Mouse (Mus musculus) heart, postnatal 36 days (tissue): Measurements from ENCODE around the gene Gjd2. TPM values are rescaled to one million over a fixed set of nuclear protein-coding genes. Genes with fewer than 3 reads are reported as not detected.

Experiments
- DNase-seq, 2 experiments: peaks; one replicate each; pipeline ENCODE4 v3.0.0; 2021 to 2022
- intact Hi-C: fragments of 180-260 bp; cut with DNase I; formaldehyde crosslinking; loops from one replicate; pipeline ENCODE4 v1.15.1; 2025
- total RNA-seq, 2 experiments: library from RNA; stranded (reverse); gene quantifications; 2 replicates each; pipeline ENCODE4 v1.2.3; 2021

Gjd2 gene
- total RNA-seq, 2 experiments from 2014 or later: not detected

GRCm38 (mm10) chr2:114014839-114015238 lies 1.4 kb upstream of the Gjd2 start:
- DNase-seq: no peak
- intact Hi-C loops: no loop called here

GRCm38 (mm10) chr2:114013846-114014245 lies 427 bp upstream of the Gjd2 start:
- intact Hi-C loops: no loop called here
- no peak for DNase-seq

GRCm38 (mm10) chr2:114012749-114013211 lies 639 bp downstream of the Gjd2 start:
- no peak for DNase-seq
- intact Hi-C loops: no loop called here

- DNase-seq: peak; percentile 16 to 33
- intact Hi-C loops: no loop called here
Observed at GRCm38 (mm10) chr2:114011838-114012237, 1.6 kb downstream of the Gjd2 start.

- intact Hi-C loops: no loop called here
Observed at GRCm38 (mm10) chr2:114008321-114008720, 5.1 kb downstream of the Gjd2 start.

GRCm38 (mm10) chr2:113997484-113997883 lies 15.9 kb downstream of the Gjd2 start:
- intact Hi-C loops: no loop called here
- DNase-seq: no peak

More at GRCm38 (mm10) chr2:114008321-114008720, 5.1 kb downstream of the Gjd2 start:
- DNase-seq: no peak

GRCm38 (mm10) chr2:113996930-113997329 lies 16.5 kb downstream of the Gjd2 start:
- no peak for DNase-seq
- intact Hi-C loops: no loop called here

GRCm38 (mm10) chr2:113984890-113985289 lies 28.5 kb downstream of the Gjd2 start:
- intact Hi-C loops: no loop called here
- no peak for DNase-seq

- intact Hi-C loops: loop anchor here (2.0 kb wide), 1 partner anchor 74 kb away; no protein-coding TSS in a partner anchor
- DNase-seq: peak; percentile 48 to 51
Observed at GRCm38 (mm10) chr2:113980664-113981063, 32.8 kb downstream of the Gjd2 start.

- intact Hi-C loops: no loop called here
- DNase-seq: peak in 1 of 2 experiments; percentile 19
Observed at GRCm38 (mm10) chr2:113978151-113978771, 35.2 kb downstream of the Gjd2 start.

- DNase-seq: peak; percentile 40 to 55
- intact Hi-C loops: no loop called here
Observed at GRCm38 (mm10) chr2:113973950-113974349, 39.5 kb downstream of the Gjd2 start.

GRCm38 (mm10) chr2:113966421-113966820 lies 47.0 kb downstream of the Gjd2 start:
- DNase-seq: no peak
- intact Hi-C loops: loop anchor here (1.0 to 2.0 kb wide), 2 partner anchors 76 to 179 kb away; no protein-coding TSS in a partner anchor

Other genes starting within 250 kb of the Gjd2 start
- gene Scg5, start 184.5 kb downstream of the Gjd2 start, total RNA-seq: not detected
- 1 to 10 TPM; 2.0 to 2.5 TPM for gene Arhgap11a, start 165.0 kb downstream of the Gjd2 start, total RNA-seq
- over 10,000 TPM; 11,974 to 14,041 TPM for gene Actc1, start 39.9 kb upstream of the Gjd2 start, total RNA-seq
- 10 to 100 TPM; 18.1 to 19.3 TPM for gene Aqr, start 173.4 kb upstream of the Gjd2 start, total RNA-seq
- gene Zfp770, start 187.8 kb upstream of the Gjd2 start, total RNA-seq: 10 to 100 TPM; 14.6 to 16.3 TPM